Mouse (Mus musculus) liver, embryonic 14.5 days (tissue): ENCODE data around the gene Cdc20b.

Experiments
- CTCF ChIP-seq: IDR thresholded peaks from 2 replicates; pipeline ENCODE4 v1.5.1; 2016; ENCODE audit warnings: antibody characterized with exemption, low read depth, control low read depth
- EP300 ChIP-seq: IDR thresholded peaks from 2 replicates; pipeline ENCODE4 v1.6.1; 2016; ENCODE audit warnings: antibody characterized with exemption, low read depth

GRCm38 (mm10) chr13:113031351-113031750 is 3.6 kb upstream of the Cdc20b start:
- no peak for TF ChIP-seq CTCF
- no peak for TF ChIP-seq EP300
